ENCODE assay signal across 8 mouse cellular contexts in the genomic region with DNA sequence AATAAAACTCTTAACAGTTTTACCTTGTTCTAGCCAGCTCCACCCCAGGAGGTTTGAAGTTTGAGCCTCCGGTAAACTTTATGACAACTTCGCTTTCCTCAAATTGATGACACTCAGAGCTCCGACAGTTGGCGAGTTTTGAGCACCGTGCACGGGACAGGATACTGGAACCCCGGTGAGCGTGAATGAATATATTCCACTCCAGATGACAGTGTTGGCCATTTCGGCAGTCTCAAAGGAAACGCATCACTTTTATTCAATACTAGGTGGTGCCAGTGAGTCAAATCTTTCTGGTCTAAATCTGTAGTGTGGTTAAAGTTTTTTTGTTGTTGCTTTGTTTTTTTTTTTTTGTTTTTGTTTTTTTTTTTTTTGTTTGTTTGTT. TPM values are rescaled to one million over a fixed set of nuclear protein-coding genes. Genes with fewer than 3 reads are reported as not detected.
A peak's percentile ranks its signal among the peaks of the same experiment; 100 is the strongest.
DNase-seq lines count a peak whose midpoint lies in the region; ATAC-seq and TF ChIP-seq lines count a peak whose summit lies in the region.
"Had no signal": no experiment of that assay in that cellular context is flagged by ENCODE, and none has a peak within 500 bp of the region (broad histone marks: within the 10 kb centered on the region; RNA-seq: fewer than 3 reads in every experiment).

No protein-coding gene starts in this region.

- H3K9ac ChIP-seq in heart, embryonic 12.5 days, result peak overlapping the region; percentile 89
- peak overlapping the region; percentile 78 for H3K9ac ChIP-seq in kidney, postnatal 0 days (ENCODE audit: low read depth, low read length)

- peak overlapping the region; percentile 74 for H3K4me3 ChIP-seq in cortical plate, adult 2 months (ENCODE audit: insufficient read depth, low read length)
- peak overlapping the region; percentile 81 for H3K4me3 ChIP-seq in heart, embryonic 12.5 days
- H3K4me3 ChIP-seq in kidney, postnatal 0 days (replicated peaks; ENCODE audit: low read depth, low read length), result peak overlapping the region; percentile 75

- 0 out of 2 replicates have a peak, but pooled peaks have one; percentile 22 for TF ChIP-seq CTCF in cortical plate, adult 2 months (IDR thresholded peaks at IDR 0.05; ENCODE audit: extremely low read depth, insufficient read depth, low read length)
- peak; percentile 65 for TF ChIP-seq CTCF in kidney, postnatal 0 days (IDR thresholded peaks at IDR 0.05; ENCODE audit: low read depth)

- H3K27me3 ChIP-seq in heart, embryonic 12.5 days (replicated peaks), result no peaks in the 10 kb centered on the region
- H3K27me3 ChIP-seq in kidney, postnatal 0 days (ENCODE audit: insufficient read depth, low read length), result no peaks in the 10 kb centered on the region

- H3K4me2 ChIP-seq in heart, embryonic 12.5 days, result peak overlapping the region; percentile 75
- peak overlapping the region; percentile 73 for H3K4me2 ChIP-seq in kidney, postnatal 0 days (ENCODE audit: low read length)

- WGBS in heart, embryonic 12.5 days, result 0% methylated on average over 10 of the region's 10 CpGs
- whole genome bisulfite sequencing in kidney, postnatal 0 days, result 0% methylated on average over 10 of the region's 10 CpGs

- peak; percentile 71 for DNase-seq in 416B (ENCODE audit: low read depth)
- DNase-seq in CD4-positive, CD25-positive, alpha-beta regulatory T cell, adult 2 months (ENCODE audit: low read depth, low spot score), result peak; percentile 69
- DNase-seq in kidney, postnatal 0 days (ENCODE audit: low spot score), result peak; percentile 85
- peak; percentile 46 for DNase-seq in thymus, postnatal 25 days

- peaks cover 3% of the 10 kb centered on the region; the same call in 1 of the 2 replicates for H3K4me1 ChIP-seq in cortical plate, adult 2 months (ENCODE audit: control insufficient read depth, insufficient read depth, low read length)
- peaks cover 15% of the 10 kb centered on the region for H3K4me1 ChIP-seq in heart, embryonic 12.5 days (replicated peaks)
- H3K4me1 ChIP-seq in kidney, postnatal 0 days (replicated peaks; ENCODE audit: insufficient read depth, low read length), result peaks cover 5% of the 10 kb centered on the region; the same call in 1 of the 2 replicates

- H3K36me3 ChIP-seq in heart, embryonic 12.5 days, result peaks cover 39% of the 10 kb centered on the region
- peaks cover 24% of the 10 kb centered on the region for H3K36me3 ChIP-seq in kidney, postnatal 0 days (ENCODE audit: insufficient read depth, low read length)

- no peak overlapping the region for H3K27ac ChIP-seq in cortical plate, adult 2 months (ENCODE audit: insufficient read depth, low read length)
- H3K27ac ChIP-seq in heart, embryonic 12.5 days (ENCODE audit: poor library complexity, severe bottlenecking), result peak overlapping the region; percentile 62
- peak overlapping the region; percentile 77 for H3K27ac ChIP-seq in kidney, postnatal 0 days

- no peaks in the 10 kb centered on the region for H3K9me3 ChIP-seq in heart, embryonic 12.5 days (replicated peaks)
- H3K9me3 ChIP-seq in kidney, postnatal 0 days (replicated peaks; ENCODE audit: low read length), result no peaks in the 10 kb centered on the region

- no peak for ATAC-seq in heart, embryonic 12.5 days (ENCODE audit: insufficient number of reproducible peaks, low FRiP score)
- 0 out of 2 replicates have a peak, but pooled peaks have one; percentile 9 for ATAC-seq in kidney, postnatal 0 days (replicated peaks; ENCODE audit: low FRiP score, low read depth)
- ATAC-seq in megakaryocyte, adult 5-6 weeks (ENCODE audit: poor library complexity, severe bottlenecking), result peak; percentile 47

- TF ChIP-seq POLR2A in cortical plate, adult 2 months (IDR thresholded peaks at IDR 0.05; ENCODE audit: extremely low read depth, insufficient read depth, low read length), result no peak

RNA-seq across cellular contexts. Expression of a gene that starts 0.8 kb away (rescaled TPM):
- polyA plus RNA-seq in cortical plate, adult 2 months (2012; rRNA removed), result 9.0 and 9.2 TPM in 2 replicates
- polyA plus RNA-seq in heart, embryonic 12.5 days (2016; fragmentation: Nextera tagmentation; extraction: Ambion mirVana), result 32.1 and 40.9 TPM in 2 replicates
- 31.1 and 31.7 TPM in 2 replicates for polyA plus RNA-seq in kidney, postnatal 0 days (2015; fragmentation: Nextera tagmentation; extraction: Ambion mirVana)
- total RNA-seq in megakaryocyte, adult 5-6 weeks (2015), result 17.2 and 19.1 TPM in 2 replicates
- total RNA-seq in megakaryocyte, adult 5-6 weeks (2017), result 22.2 and 53.8 TPM in 2 replicates

RNA-seq across cellular contexts. Expression of a gene that starts 0.8 kb away (rescaled TPM):
- 8.5 and 9.0 TPM in 2 replicates for polyA plus RNA-seq in cortical plate, adult 2 months (2012; rRNA removed)
- 12.0 and 14.0 TPM in 2 replicates for polyA plus RNA-seq in heart, embryonic 12.5 days (2016; fragmentation: Nextera tagmentation; extraction: Ambion mirVana)
- polyA plus RNA-seq in kidney, postnatal 0 days (2015; fragmentation: Nextera tagmentation; extraction: Ambion mirVana), result 9.6 and 13.5 TPM in 2 replicates
- total RNA-seq in megakaryocyte, adult 5-6 weeks (2015), result 4.0 and 5.1 TPM in 2 replicates
- total RNA-seq in megakaryocyte, adult 5-6 weeks (2017), result 3.8 and 6.0 TPM in 2 replicates

RNA-seq across cellular contexts. Expression of a gene that starts 8.6 kb away (rescaled TPM):
- polyA plus RNA-seq in cortical plate, adult 2 months (2012; rRNA removed), result not detected in 2 replicates
- 0.29 and 0.33 TPM in 2 replicates for polyA plus RNA-seq in heart, embryonic 12.5 days (2016; fragmentation: Nextera tagmentation; extraction: Ambion mirVana)
- polyA plus RNA-seq in kidney, postnatal 0 days (2015; fragmentation: Nextera tagmentation; extraction: Ambion mirVana), result not detected in 2 replicates
- total RNA-seq in megakaryocyte, adult 5-6 weeks (2015), result not detected in 2 replicates
- not detected in 2 replicates for total RNA-seq in megakaryocyte, adult 5-6 weeks (2017)
- total RNA-seq: layer of hippocampus, postnatal 25 days had no signal

RNA-seq across cellular contexts. Expression of a gene that starts 31.0 kb away (rescaled TPM):
- 0.84 TPM in 1 of 2 replicates, not detected in the other for polyA plus RNA-seq in cortical plate, adult 2 months (2012; rRNA removed)
- polyA plus RNA-seq in heart, embryonic 12.5 days (2016; fragmentation: Nextera tagmentation; extraction: Ambion mirVana), result 2.4 and 3.4 TPM in 2 replicates
- polyA plus RNA-seq in kidney, postnatal 0 days (2015; fragmentation: Nextera tagmentation; extraction: Ambion mirVana), result 1.3 TPM in 2 replicates
- total RNA-seq in megakaryocyte, adult 5-6 weeks (2015), result not detected in 2 replicates
- total RNA-seq in megakaryocyte, adult 5-6 weeks (2017), result not detected in 2 replicates
- total RNA-seq: layer of hippocampus, postnatal 25 days had no signal

RNA-seq across cellular contexts. Expression of a gene that starts 32.2 kb away (rescaled TPM):
- polyA plus RNA-seq in cortical plate, adult 2 months (2012; rRNA removed), result 35.8 and 38.0 TPM in 2 replicates
- 38.5 and 39.3 TPM in 2 replicates for polyA plus RNA-seq in heart, embryonic 12.5 days (2016; fragmentation: Nextera tagmentation; extraction: Ambion mirVana)
- 63.3 and 66.3 TPM in 2 replicates for polyA plus RNA-seq in kidney, postnatal 0 days (2015; fragmentation: Nextera tagmentation; extraction: Ambion mirVana)
- total RNA-seq in megakaryocyte, adult 5-6 weeks (2015), result 6.2 and 8.4 TPM in 2 replicates
- total RNA-seq in megakaryocyte, adult 5-6 weeks (2017), result 9.7 and 10.8 TPM in 2 replicates
